Mouse (Mus musculus) intestine, embryonic 15.5 days (tissue): ENCODE results near the gene Ppp2r5c. TPM values are rescaled to one million over a fixed set of nuclear protein-coding genes. Genes with fewer than 3 reads are reported as not detected.
A peak's percentile ranks its signal among the peaks of the same experiment; 100 is the strongest.

ENCODE experiments used
- ATAC-seq: fragments of 200-750 bp; cut with Nextera tagmentation; 2 replicates; pipeline ENCODE4 v1.8.0; 2017; ENCODE audit warnings: moderate TSS enrichment, moderate library complexity
- H3K27ac ChIP-seq: fragments of 300-500 bp; sonication (generic); 2 replicates; pipeline ENCODE4 v1.5.1; 2015; ENCODE audit warnings: mild to moderate bottlenecking, inconsistent platforms
- H3K27me3 ChIP-seq: fragments of 300-500 bp; sonication (generic); replicated peaks from 2 replicates; pipeline ENCODE4 v1.6.1; 2015; ENCODE audit warnings: inconsistent platforms
- H3K36me3 ChIP-seq: fragments of 300-500 bp; sonication (generic); 2 replicates; pipeline ENCODE4 v1.6.1; 2015; ENCODE audit warnings: inconsistent platforms
- H3K4me1 ChIP-seq: fragments of 300-500 bp; sonication (generic); replicated peaks from 2 replicates; pipeline ENCODE4 v1.6.1; 2015; ENCODE audit warnings: inconsistent platforms
- H3K4me2 ChIP-seq: fragments of 300-500 bp; sonication (generic); replicated peaks from 2 replicates; pipeline ENCODE4 v1.6.1; 2015; ENCODE audit warnings: mild to moderate bottlenecking, inconsistent platforms
- H3K4me3 ChIP-seq: fragments of 300-500 bp; sonication (generic); replicated peaks from 2 replicates; pipeline ENCODE4 v1.5.1; 2015; ENCODE audit warnings: inconsistent platforms
- H3K9ac ChIP-seq: fragments of 300-500 bp; sonication (generic); 2 replicates; pipeline ENCODE4 v1.6.1; 2015; ENCODE audit warnings: inconsistent platforms
- H3K9me3 ChIP-seq: fragments of 300-500 bp; sonication (generic); 2 replicates; pipeline ENCODE4 v1.6.1; 2016; ENCODE audit warnings: inconsistent platforms
- WGBS: fragments of 180-500 bp; shearing (Covaris S2); methylation state at CpG from one replicate; pipeline ENCODE4 v1.1.7; 2015; 5-methylcytosine and 5-hydroxymethylcytosine counted together
- polyA plus RNA-seq: library from polyadenylated mRNA; unstranded; fragments of >200 nt; fragmentation: Nextera tagmentation; extraction: Ambion mirVana; gene quantifications from 2 replicates; pipeline ENCODE4 v1.2.1, GENCODE M21; 2015

The Ppp2r5c gene
- polyA plus RNA-seq, 1 experiment from 2014 or later: 162 TPM

DNA sequence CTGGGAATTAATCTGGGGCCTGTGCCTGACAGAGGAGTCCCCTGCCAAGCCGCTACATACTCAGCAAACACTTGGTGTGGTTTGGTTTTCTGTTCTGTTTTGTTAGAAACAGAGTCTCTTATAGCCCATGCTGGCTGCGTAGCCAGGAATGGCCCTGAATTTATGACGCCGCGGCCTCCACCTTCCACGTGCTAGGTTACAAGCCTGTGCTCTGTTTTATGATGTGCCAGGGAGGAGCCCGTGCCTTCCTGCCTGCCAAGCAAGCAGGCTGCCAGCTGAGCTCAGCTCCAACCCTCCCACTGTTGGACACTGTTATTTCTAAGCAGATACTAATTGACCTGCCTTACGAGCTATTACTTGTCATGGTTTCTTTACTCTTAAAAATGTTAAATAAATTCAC is 90.8 kb downstream of the Ppp2r5c start:
- no peak overlapping the region for H3K27ac ChIP-seq
- WGBS: 78% methylated on average over 8 of the region's 8 CpGs
- ATAC-seq: peak; percentile 45; the same call in 1 of the 2 replicates

DNA sequence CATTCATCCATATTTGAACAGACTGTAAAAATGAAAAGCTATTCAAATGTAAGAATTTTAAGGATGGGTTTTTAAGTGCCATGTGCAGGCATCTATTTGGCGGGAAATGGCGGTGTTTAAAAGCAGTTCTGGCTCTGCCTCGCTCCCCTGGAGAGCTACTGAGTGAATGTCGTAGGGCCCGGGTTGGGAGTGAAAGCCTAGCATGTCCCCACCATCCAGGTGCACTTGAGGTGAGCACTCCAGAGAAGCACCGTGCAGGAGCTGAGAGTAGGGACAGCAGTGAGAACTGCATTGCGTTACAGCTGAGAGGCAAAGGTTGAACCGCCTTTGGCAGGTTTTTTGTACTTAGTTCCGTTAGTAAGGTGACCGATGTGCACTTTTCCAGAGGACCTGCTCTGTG is 92.4 kb downstream of the Ppp2r5c start:
- Histone ChIP-seq H3K4me3 (no peak overlapping the region), H3K27ac (no peak overlapping the region), H3K9me3 (no peaks in the 10 kb centered on the region), H3K27me3 (no peaks in the 10 kb centered on the region), H3K4me2 (no peak overlapping the region), H3K9ac (no peak overlapping the region), H3K4me1 (no peaks in the 10 kb centered on the region), H3K36me3 (no peaks in the 10 kb centered on the region)
- 92% methylated on average over 10 of the region's 10 CpGs for WGBS
- no peak for ATAC-seq

More for the DNA sequence above, 90.8 kb downstream of the Ppp2r5c start:
- Histone ChIP-seq H3K27me3 (no peaks in the 10 kb centered on the region), H3K4me2 (no peak overlapping the region), H3K36me3 (no peaks in the 10 kb centered on the region), H3K4me3 (no peak overlapping the region), H3K9me3 (no peaks in the 10 kb centered on the region), H3K9ac (no peak overlapping the region), H3K4me1 (no peaks in the 10 kb centered on the region)

DNA sequence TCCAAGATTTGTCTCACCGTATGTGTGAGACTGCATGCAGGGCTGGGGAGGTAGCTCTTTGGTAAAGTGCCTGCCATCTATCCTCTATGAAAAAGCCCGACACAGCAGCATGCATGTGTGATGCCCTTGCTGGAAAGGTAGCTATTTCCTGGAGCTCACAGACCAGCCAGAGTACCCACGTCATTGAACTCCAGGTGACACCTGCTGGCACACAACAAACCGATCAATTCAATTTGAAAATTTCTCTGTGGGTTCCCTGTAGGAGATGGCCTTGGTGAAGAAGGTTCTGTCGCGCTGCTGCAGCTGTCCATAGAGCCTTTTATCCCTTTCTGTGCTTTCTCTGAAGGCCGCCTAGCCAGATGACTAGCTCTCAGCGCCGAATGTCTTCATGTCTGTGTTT is 92.9 kb downstream of the Ppp2r5c start:
- Histone ChIP-seq H3K9ac (no peak overlapping the region), H3K4me2 (no peak overlapping the region), H3K9me3 (no peaks in the 10 kb centered on the region), H3K27ac (no peak overlapping the region), H3K27me3 (no peaks in the 10 kb centered on the region), H3K36me3 (no peaks in the 10 kb centered on the region), H3K4me3 (no peak overlapping the region), H3K4me1 (no peaks in the 10 kb centered on the region)
- 80% methylated on average over 9 of the region's 9 CpGs for WGBS
- ATAC-seq: no peak

DNA sequence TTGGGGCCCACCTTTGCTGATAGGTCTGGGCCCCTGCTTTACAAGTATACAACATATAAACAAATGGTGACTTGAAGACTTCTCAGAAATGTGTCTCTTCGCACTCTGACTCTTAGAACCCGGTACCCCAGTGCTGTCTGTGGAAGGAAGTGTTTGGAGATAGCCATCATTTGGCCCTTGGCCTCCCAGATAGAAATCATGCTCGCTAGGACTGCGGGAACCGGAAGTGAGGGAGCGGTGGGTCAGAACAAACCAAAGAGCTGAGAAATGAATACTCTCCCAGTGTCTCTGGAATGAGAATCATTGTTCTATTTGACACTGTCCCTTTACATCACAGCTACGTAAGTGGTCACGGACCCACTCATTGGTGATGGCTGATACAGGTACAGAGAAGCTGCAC is 93.4 kb downstream of the Ppp2r5c start:
- no peak overlapping the region for H3K9ac ChIP-seq
- no peaks in the 10 kb centered on the region for H3K27me3 ChIP-seq
- no peak overlapping the region for H3K4me2 ChIP-seq
- H3K36me3 ChIP-seq: no peaks in the 10 kb centered on the region
- no peaks in the 10 kb centered on the region for H3K9me3 ChIP-seq
- no peak overlapping the region for H3K4me3 ChIP-seq
- 85% methylated on average over 8 of the region's 8 CpGs for WGBS
- no peaks in the 10 kb centered on the region for H3K4me1 ChIP-seq
- ATAC-seq: no peak
- H3K27ac ChIP-seq: no peak overlapping the region

- 89% methylated on average over 8 of the region's 8 CpGs for WGBS
- Histone ChIP-seq H3K27ac (no peak overlapping the region), H3K36me3 (no peaks in the 10 kb centered on the region), H3K4me3 (no peak overlapping the region), H3K9me3 (no peaks in the 10 kb centered on the region), H3K4me1 (no peaks in the 10 kb centered on the region), H3K27me3 (no peaks in the 10 kb centered on the region), H3K4me2 (no peak overlapping the region), H3K9ac (no peak overlapping the region)
- ATAC-seq: no peak
Observed at GRCm38 (mm10) chr12:110541001-110541400, 94.1 kb downstream of the Ppp2r5c start.

DNA sequence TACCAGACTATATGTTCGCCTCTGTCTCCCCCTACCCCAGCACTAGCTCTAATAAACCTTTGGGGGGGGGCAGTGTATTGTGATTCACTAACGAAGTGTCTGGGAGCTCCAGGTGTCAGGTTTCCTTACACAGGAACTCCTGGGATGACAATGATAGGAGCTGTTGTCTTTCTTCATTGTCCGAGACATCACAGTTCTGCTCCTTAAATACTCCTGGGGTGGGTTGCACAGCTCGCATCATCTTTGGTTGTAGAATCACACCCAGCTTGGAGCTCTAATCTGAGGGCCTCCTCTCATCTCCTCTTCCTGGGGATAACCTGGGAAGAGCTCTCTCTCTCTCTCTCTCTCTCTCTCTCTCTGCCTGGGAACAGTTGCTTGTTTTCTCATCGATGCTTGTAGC is 94.6 kb downstream of the Ppp2r5c start:
- Histone ChIP-seq H3K4me3 (no peak overlapping the region), H3K27ac (no peak overlapping the region), H3K36me3 (peaks cover 3% of the 10 kb centered on the region), H3K4me1 (no peaks in the 10 kb centered on the region), H3K27me3 (no peaks in the 10 kb centered on the region), H3K9me3 (no peaks in the 10 kb centered on the region), H3K9ac (no peak overlapping the region), H3K4me2 (no peak overlapping the region)
- 83% methylated on average over 5 of the region's 5 CpGs for WGBS
- ATAC-seq: no peak

DNA sequence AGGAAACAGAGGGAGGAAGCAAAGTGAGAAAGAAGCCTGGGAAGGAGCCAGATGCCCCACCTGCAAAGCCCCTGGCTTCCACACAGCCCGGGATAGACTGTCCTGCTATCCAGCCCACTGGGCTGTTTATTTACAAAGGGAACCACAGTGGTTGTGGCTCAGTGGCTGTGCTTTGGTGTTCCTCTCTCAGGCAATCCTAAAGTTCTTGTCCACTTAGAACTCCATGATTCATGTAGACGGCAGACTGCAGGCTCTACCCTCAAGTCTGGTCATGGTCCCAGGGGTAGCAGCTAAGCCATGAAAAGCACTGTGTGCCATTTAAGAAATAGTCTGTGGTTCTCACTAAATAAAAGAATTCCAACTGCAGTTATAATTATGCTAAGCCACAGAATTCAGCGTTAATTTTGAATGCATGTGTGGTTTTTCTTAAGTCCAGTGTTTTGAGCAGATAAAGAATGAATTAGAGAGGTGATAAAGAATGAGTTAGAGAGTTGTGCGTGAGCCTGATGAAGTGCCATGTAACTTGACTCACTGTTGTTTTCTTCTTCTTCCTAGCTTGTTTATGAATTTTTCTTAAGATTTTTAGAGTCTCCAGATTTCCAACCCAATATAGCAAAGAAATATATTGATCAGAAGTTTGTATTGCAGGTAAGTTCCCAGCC is 98.3 kb downstream of the Ppp2r5c start:
- ATAC-seq: no peak

GRCm38 (mm10) chr12:110547573-110547972 is 100.7 kb downstream of the Ppp2r5c start:
- H3K27me3 ChIP-seq: no peaks in the 10 kb centered on the region
- H3K9ac ChIP-seq: no peak overlapping the region
- H3K4me1 ChIP-seq: no peaks in the 10 kb centered on the region
- no peak for ATAC-seq
- peaks cover 32% of the 10 kb centered on the region for H3K36me3 ChIP-seq
- no peaks in the 10 kb centered on the region for H3K9me3 ChIP-seq
- H3K4me2 ChIP-seq: no peak overlapping the region
- no peak overlapping the region for H3K4me3 ChIP-seq
- WGBS: 94% methylated on average over 12 of the region's 12 CpGs
- no peak overlapping the region for H3K27ac ChIP-seq

More for the DNA sequence above, 98.3 kb downstream of the Ppp2r5c start:
- Histone ChIP-seq H3K4me3 (no peak overlapping the region), H3K9ac (no peak overlapping the region), H3K9me3 (no peaks in the 10 kb centered on the region), H3K27ac (no peak overlapping the region), H3K4me1 (no peaks in the 10 kb centered on the region), H3K27me3 (no peaks in the 10 kb centered on the region), H3K4me2 (no peak overlapping the region), H3K36me3 (peaks cover 20% of the 10 kb centered on the region)
- 86% methylated on average over 4 of the region's 4 CpGs for WGBS

GRCm38 (mm10) chr12:110549437-110550112 is 102.7 kb downstream of the Ppp2r5c start:
- Histone ChIP-seq H3K27me3 (no peaks in the 10 kb centered on the region), H3K4me1 (no peaks in the 10 kb centered on the region), H3K4me2 (no peak overlapping the region), H3K27ac (no peak overlapping the region), H3K36me3 (peaks cover 38% of the 10 kb centered on the region), H3K9me3 (no peaks in the 10 kb centered on the region), H3K9ac (no peak overlapping the region), H3K4me3 (no peak overlapping the region)
- ATAC-seq: 0 out of 2 replicates have a peak, but pooled peaks have one; percentile 41
- 82% methylated on average over 7 of the region's 7 CpGs for WGBS

DNA sequence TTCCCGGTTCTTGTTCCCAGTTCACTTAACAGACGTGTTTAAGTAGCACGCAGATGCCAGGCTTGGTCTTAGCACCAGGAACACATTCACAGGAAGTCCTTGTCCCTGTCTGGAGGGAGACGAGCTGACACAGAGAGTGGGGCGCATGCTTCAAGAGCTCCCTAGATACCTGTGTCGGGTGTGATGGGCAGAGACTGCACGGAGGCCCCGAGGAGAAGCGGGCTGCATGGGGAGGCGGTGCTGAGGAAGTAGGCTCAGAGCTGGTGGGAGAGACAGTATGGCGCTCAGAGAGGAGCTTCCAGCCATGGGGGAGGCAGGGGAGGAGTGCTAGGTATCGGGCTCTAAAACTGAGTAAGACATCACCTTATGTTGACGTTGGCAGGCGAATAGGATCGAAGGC is 103.4 kb downstream of the Ppp2r5c start:
- no peak overlapping the region for H3K9ac ChIP-seq
- H3K4me3 ChIP-seq: no peak overlapping the region
- 91% methylated on average over 15 of the region's 15 CpGs for WGBS
- no peaks in the 10 kb centered on the region for H3K9me3 ChIP-seq
- ATAC-seq: no peak
- no peak overlapping the region for H3K4me2 ChIP-seq
- H3K27me3 ChIP-seq: no peaks in the 10 kb centered on the region
- peaks cover 45% of the 10 kb centered on the region for H3K36me3 ChIP-seq
- no peaks in the 10 kb centered on the region for H3K4me1 ChIP-seq
- no peak overlapping the region for H3K27ac ChIP-seq

DNA sequence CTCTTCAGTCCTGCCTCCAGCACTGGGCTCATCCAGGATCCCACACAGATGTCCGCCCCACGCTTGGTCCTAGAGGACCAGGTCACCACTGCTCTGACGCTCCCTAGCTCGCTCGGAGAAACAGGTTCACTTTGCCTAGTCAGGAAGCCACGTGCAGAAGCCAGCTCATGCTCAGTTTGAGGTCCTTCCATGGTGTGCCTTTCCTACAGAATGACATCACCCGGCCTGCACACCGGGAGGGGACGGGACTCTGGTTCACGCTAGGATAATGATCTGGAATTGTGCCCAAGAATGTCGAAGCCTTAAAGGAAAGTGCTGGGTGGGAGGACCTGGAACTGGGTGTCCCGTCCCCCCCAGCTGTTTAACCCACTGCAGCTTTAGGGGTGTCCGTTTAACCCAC is 105.2 kb downstream of the Ppp2r5c start:
- ATAC-seq: no peak
- H3K36me3 ChIP-seq: peaks cover 51% of the 10 kb centered on the region
- no peak overlapping the region for H3K4me2 ChIP-seq
- H3K27ac ChIP-seq: no peak overlapping the region
- WGBS: 78% methylated on average over 13 of the region's 13 CpGs
- H3K4me1 ChIP-seq: no peaks in the 10 kb centered on the region
- no peaks in the 10 kb centered on the region for H3K9me3 ChIP-seq
- H3K27me3 ChIP-seq: no peaks in the 10 kb centered on the region
- no peak overlapping the region for H3K9ac ChIP-seq
- H3K4me3 ChIP-seq: no peak overlapping the region

DNA sequence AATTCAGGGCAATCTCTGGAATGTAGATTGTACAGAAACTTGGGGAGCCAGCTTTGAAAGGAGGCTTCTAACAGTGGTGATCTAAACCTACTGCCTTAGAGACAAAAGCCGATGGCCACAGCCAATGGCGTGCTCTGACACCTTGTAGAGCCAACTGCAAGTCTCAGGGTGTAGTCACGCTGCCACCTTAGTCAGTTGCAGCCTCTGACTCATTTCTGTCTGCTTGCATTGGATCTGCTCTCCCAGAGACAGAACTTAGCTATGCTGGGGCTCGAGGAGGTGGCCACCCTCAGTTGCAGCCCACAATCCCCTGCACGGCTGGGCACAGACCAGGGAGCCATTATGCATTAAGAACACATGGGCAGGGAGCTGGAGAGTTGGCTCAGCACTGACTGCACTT is 106.4 kb downstream of the Ppp2r5c start:
- Histone ChIP-seq H3K4me3 (no peak overlapping the region), H3K9ac (no peak overlapping the region), H3K36me3 (peaks cover 51% of the 10 kb centered on the region), H3K4me2 (no peak overlapping the region), H3K9me3 (no peaks in the 10 kb centered on the region), H3K27ac (no peak overlapping the region), H3K27me3 (no peaks in the 10 kb centered on the region), H3K4me1 (no peaks in the 10 kb centered on the region)
- ATAC-seq: no peak
- 91% methylated on average over 5 of the region's 5 CpGs for WGBS
